Comparison of ENCODE assay signal across 19 mouse cellular contexts in genomic region chr9:62665892-62666291, GRCm38 (mm10). TPM values are rescaled to one million over a fixed set of nuclear protein-coding genes. Genes with fewer than 3 reads are reported as not detected.
DNase-seq lines count a peak whose midpoint lies in the region; ATAC-seq and TF ChIP-seq lines count a peak whose summit lies in the region.
"Had no signal": no experiment of that assay in that cellular context is flagged by ENCODE, and none has a peak within 500 bp of the region (broad histone marks: within the 10 kb centered on the region; RNA-seq: fewer than 3 reads in every experiment).

No protein-coding gene starts in this region.

- ATAC-seq in intestine, embryonic 14.5 days (replicated peaks; ENCODE audit: low FRiP score, low TSS enrichment, low read depth) = no peak
- no peak for ATAC-seq in intestine, postnatal 0 days
- no peak for ATAC-seq in embryonic facial prominence, embryonic 15.5 days (ENCODE audit: insufficient number of reproducible peaks, low FRiP score, low TSS enrichment, low read depth)
- no peak for ATAC-seq in liver, postnatal 0 days
- ATAC-seq: forebrain, embryonic 14.5 days had no signal

- H3K9ac ChIP-seq in intestine, embryonic 14.5 days (ENCODE audit: low read length) = no peak overlapping the region
- no peak overlapping the region for H3K9ac ChIP-seq in intestine, postnatal 0 days (ENCODE audit: low read depth, low read length)
- H3K9ac ChIP-seq in embryonic facial prominence, embryonic 15.5 days = no peak overlapping the region
- no peak overlapping the region for H3K9ac ChIP-seq in liver, postnatal 0 days (replicated peaks)
- H3K9ac ChIP-seq: embryonic facial prominence, embryonic 13.5 days; heart, embryonic 12.5 days; hindbrain, embryonic 15.5 days had no signal

- no peaks in the 10 kb centered on the region for H3K9me3 ChIP-seq in intestine, embryonic 14.5 days (ENCODE audit: control insufficient read depth, low read length)
- H3K9me3 ChIP-seq in intestine, postnatal 0 days (ENCODE audit: control insufficient read depth) = no peaks in the 10 kb centered on the region
- no peaks in the 10 kb centered on the region for H3K9me3 ChIP-seq in embryonic facial prominence, embryonic 15.5 days (replicated peaks)
- no peaks in the 10 kb centered on the region for H3K9me3 ChIP-seq in liver, postnatal 0 days (ENCODE audit: low read length)
- H3K9me3 ChIP-seq: embryonic facial prominence, embryonic 13.5 days; forebrain, embryonic 10.5 days; heart, embryonic 12.5 days; hindbrain, embryonic 15.5 days had no signal

- H3K4me3 ChIP-seq in gastrocnemius, adult 2 months = peak overlapping the region; percentile 41
- no peak overlapping the region for H3K4me3 ChIP-seq in intestine, embryonic 14.5 days (ENCODE audit: low read depth, low read length)
- H3K4me3 ChIP-seq in intestine, postnatal 0 days (ENCODE audit: low read depth, low read length) = no peak overlapping the region
- no peak overlapping the region for H3K4me3 ChIP-seq in embryonic facial prominence, embryonic 15.5 days (replicated peaks)
- no peak overlapping the region for H3K4me3 ChIP-seq in liver, postnatal 0 days (ENCODE audit: low read depth, low read length)
- H3K4me3 ChIP-seq: embryonic facial prominence, embryonic 13.5 days; erythroblast, embryonic 14.5 days; forebrain, embryonic 10.5 days; heart, adult 2 months; heart, embryonic 12.5 days; hindbrain, embryonic 15.5 days had no signal

- H3K27ac ChIP-seq in gastrocnemius, adult 2 months = peak overlapping the region; percentile 20
- peak overlapping the region; percentile 39; the same call in 1 of the 2 replicates for H3K27ac ChIP-seq in intestine, embryonic 14.5 days (ENCODE audit: low read depth)
- H3K27ac ChIP-seq in intestine, postnatal 0 days (ENCODE audit: low read depth, low read length) = no peak overlapping the region
- H3K27ac ChIP-seq in embryonic facial prominence, embryonic 15.5 days (replicated peaks) = 0 out of 2 replicates have a peak overlapping the region, but pooled peaks have one; percentile 28
- H3K27ac ChIP-seq in liver, postnatal 0 days (ENCODE audit: low read depth) = no peak overlapping the region
- H3K27ac ChIP-seq: embryonic facial prominence, embryonic 13.5 days; forebrain, embryonic 10.5 days; heart, adult 2 months; hindbrain, embryonic 15.5 days had no signal

- intact Hi-C loops in gastrocnemius, adult 2 months (cut with DNase I) = no loop called here

- H3K4me1 ChIP-seq in intestine, embryonic 14.5 days (replicated peaks; ENCODE audit: control insufficient read depth, insufficient read depth, low read length) = peaks cover 15% of the 10 kb centered on the region
- H3K4me1 ChIP-seq in intestine, postnatal 0 days (replicated peaks; ENCODE audit: control insufficient read depth, insufficient read depth, low read length) = no peaks in the 10 kb centered on the region
- H3K4me1 ChIP-seq in embryonic facial prominence, embryonic 15.5 days = peaks cover 12% of the 10 kb centered on the region
- no peaks in the 10 kb centered on the region for H3K4me1 ChIP-seq in liver, postnatal 0 days (ENCODE audit: insufficient read depth)
- H3K4me1 ChIP-seq: forebrain, embryonic 10.5 days had no signal

- H3K4me2 ChIP-seq in intestine, embryonic 14.5 days (ENCODE audit: low read length) = peak overlapping the region; percentile 25; the same call in 1 of the 2 replicates
- H3K4me2 ChIP-seq in intestine, postnatal 0 days (replicated peaks; ENCODE audit: low read depth) = no peak overlapping the region
- no peak overlapping the region for H3K4me2 ChIP-seq in embryonic facial prominence, embryonic 15.5 days (replicated peaks)
- no peak overlapping the region for H3K4me2 ChIP-seq in liver, postnatal 0 days (ENCODE audit: low read depth, low read length)
- H3K4me2 ChIP-seq: embryonic facial prominence, embryonic 13.5 days; heart, embryonic 12.5 days; hindbrain, embryonic 15.5 days had no signal

- no peak for TF ChIP-seq CTCF in gastrocnemius, adult 2 months (IDR thresholded peaks at IDR 0.05)
- TF ChIP-seq CTCF in intestine, postnatal 0 days (IDR thresholded peaks at IDR 0.05; ENCODE audit: low read depth) = no peak
- TF ChIP-seq CTCF in liver, postnatal 0 days (IDR thresholded peaks at IDR 0.05; ENCODE audit: low read depth) = no peak

- H3K27me3 ChIP-seq in intestine, embryonic 14.5 days (replicated peaks; ENCODE audit: control insufficient read depth, insufficient read depth, low read length) = no peaks in the 10 kb centered on the region
- H3K27me3 ChIP-seq in intestine, postnatal 0 days (replicated peaks; ENCODE audit: control insufficient read depth, insufficient read depth, low read length) = no peaks in the 10 kb centered on the region
- no peaks in the 10 kb centered on the region; the same call in 1 of the 2 replicates for H3K27me3 ChIP-seq in embryonic facial prominence, embryonic 15.5 days
- no peaks in the 10 kb centered on the region for H3K27me3 ChIP-seq in liver, postnatal 0 days (ENCODE audit: insufficient read depth, low read length)
- H3K27me3 ChIP-seq: embryonic facial prominence, embryonic 13.5 days; heart, embryonic 12.5 days; hindbrain, embryonic 15.5 days had no signal

- 39% methylated on average over 4 of the region's 4 CpGs for WGBS in intestine, embryonic 14.5 days
- WGBS in intestine, postnatal 0 days = 45% methylated on average over 4 of the region's 4 CpGs
- 76% methylated on average over 4 of the region's 4 CpGs for WGBS in embryonic facial prominence, embryonic 15.5 days
- 58% methylated on average over 4 of the region's 4 CpGs for WGBS in liver, postnatal 0 days (ENCODE audit: insufficient replicate concordance)

- peak; percentile 27 for DNase-seq in gastrocnemius, adult 2 months
- no peak for DNase-seq in gastrocnemius, adult 18-20 months (ENCODE audit: low spot score)
- DNase-seq in intestine, embryonic 14.5 days (ENCODE audit: low spot score) = no peak
- DNase-seq in yolk sac, embryonic 10.5 days (ENCODE audit: low spot score) = peak; percentile 2
- DNase-seq in liver, postnatal 0 days = no peak
- DNase-seq: adrenal gland, postnatal 10 days; cerebellum, adult 11 months; cerebellum, adult 8-10 months; cerebellum, postnatal 14 days; heart, adult 2 months had no signal

- TF ChIP-seq EP300 in liver, postnatal 0 days (IDR thresholded peaks at IDR 0.05; ENCODE audit: low read depth) = no peak

- H3K36me3 ChIP-seq in intestine, embryonic 14.5 days (ENCODE audit: control insufficient read depth, insufficient read depth, low read length) = no peaks in the 10 kb centered on the region
- H3K36me3 ChIP-seq in intestine, postnatal 0 days (ENCODE audit: control insufficient read depth, insufficient read depth) = no peaks in the 10 kb centered on the region
- no peaks in the 10 kb centered on the region for H3K36me3 ChIP-seq in embryonic facial prominence, embryonic 15.5 days
- no peaks in the 10 kb centered on the region for H3K36me3 ChIP-seq in liver, postnatal 0 days (replicated peaks; ENCODE audit: insufficient read depth, low read length)
- H3K36me3 ChIP-seq: embryonic facial prominence, embryonic 13.5 days; forebrain, embryonic 10.5 days; heart, embryonic 12.5 days; hindbrain, embryonic 15.5 days had no signal

RNA-seq across cellular contexts. Expression of gene Itga11, which starts 11.7 kb away (rescaled TPM):
- 1 to 10 TPM; 3.2 to 5.1 TPM for total RNA-seq in gastrocnemius, adult 2 months (2021)
- 1 to 10 TPM; 3.1 to 3.7 TPM for total RNA-seq in gastrocnemius, adult 18-20 months (2021)
- polyA plus RNA-seq in intestine, embryonic 14.5 days (2014; fragmentation: Nextera tagmentation; extraction: Ambion mirVana) = 4.2 and 4.8 TPM in 2 replicates
- polyA plus RNA-seq in intestine, postnatal 0 days (2015; fragmentation: Nextera tagmentation; extraction: Ambion mirVana) = 0.46 TPM in 2 replicates
- polyA plus RNA-seq in embryonic facial prominence, embryonic 15.5 days (2015; fragmentation: Nextera tagmentation; extraction: Ambion mirVana) = 6.1 and 7.9 TPM in 2 replicates
- 0.05 and 0.07 TPM in 2 replicates for polyA plus RNA-seq in liver, postnatal 0 days (2015; fragmentation: Nextera tagmentation; extraction: Ambion mirVana)
- total RNA-seq: MEL had no signal
- polyA plus RNA-seq: erythroblast, embryonic 14.5 days had no signal

Comparison
In these comparisons a context has a peak if more than half of its experiments do, and no peak if none do; other contexts are left out.
1. DNase-seq: peak in gastrocnemius, adult 2 months (single experiment) and yolk sac, embryonic 10.5 days (single experiment); none in gastrocnemius, adult 18-20 months (single experiment), intestine, embryonic 14.5 days (single experiment) and liver, postnatal 0 days (single experiment).
2. H3K27ac ChIP-seq: peak in gastrocnemius, adult 2 months (single experiment), intestine, embryonic 14.5 days (single experiment) and embryonic facial prominence, embryonic 15.5 days (single experiment); none in intestine, postnatal 0 days (single experiment) and liver, postnatal 0 days (single experiment).